Mouse (Mus musculus) megakaryocyte, embryonic 14.5 days (primary cell): ENCODE data around the gene L3hypdh.

Experiments used
- FLI1 ChIP-seq: IDR thresholded peaks from 2 replicates; pipeline ENCODE4 v1.6.1; 2012; ENCODE audit warnings: low read length, inconsistent platforms, mixed read lengths
- GATA1 ChIP-seq: IDR thresholded peaks from 3 replicates; pipeline ENCODE4 v1.6.1; 2012; ENCODE audit warnings: mixed read lengths, low read length, inconsistent platforms, borderline replicate concordance

GRCm38 (mm10) chr12:72057780-72058179 lies 27.5 kb downstream of the L3hypdh start:
- TF ChIP-seq GATA1 (no peak), FLI1 (no peak)
